Mouse (Mus musculus) ES-E14 (cell line): ENCODE results near the gene Pparg.

Source experiments
- CHD2 ChIP-seq: IDR thresholded peaks from 2 replicates; pipeline ENCODE4 v1.6.1; 2014; ENCODE audit warnings: mild to moderate bottlenecking, low read depth, low read length, inconsistent platforms
- HCFC1 ChIP-seq: IDR thresholded peaks from 2 replicates; pipeline ENCODE4 v1.6.1; 2012; ENCODE audit warnings: low read length, inconsistent platforms, borderline replicate concordance; ENCODE audit not compliant: insufficient read depth

DNA sequence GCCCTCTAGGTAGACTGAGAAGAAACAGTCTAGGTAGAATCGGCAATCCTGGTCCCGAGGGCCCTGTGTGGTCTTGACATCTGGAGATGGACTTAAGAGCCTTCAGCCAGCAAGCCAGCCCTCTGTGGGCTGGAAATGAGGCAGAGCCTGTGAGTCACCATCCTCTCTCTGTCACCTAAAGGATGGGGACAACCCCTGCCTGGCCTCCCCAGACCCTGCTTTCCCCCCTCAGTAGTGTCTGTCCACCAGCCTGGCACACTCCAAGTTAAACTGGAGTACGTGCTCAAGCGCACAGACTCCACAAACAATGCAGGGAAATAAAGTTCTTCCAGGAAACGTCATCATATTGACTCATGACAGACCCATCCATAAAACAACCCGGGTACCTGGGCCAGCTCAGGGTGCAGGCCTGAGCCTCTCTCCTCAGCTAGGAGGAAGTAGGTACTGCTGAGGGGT, 162.0 kb downstream of the Pparg start:
- TF ChIP-seq HCFC1 (no peak), CHD2 (no peak)
